Mouse (Mus musculus) ovary, postnatal 14 days (tissue): ENCODE data around the gene Ovca2.

ENCODE experiments used
- DNase-seq: peaks from one replicate; pipeline ENCODE4 v3.0.0; 2022; ENCODE audit warnings: low spot score

The Ovca2 gene

GRCm38 (mm10) chr11:75169405-75170080 lies 9.1 kb downstream of the Ovca2 start, which contains the start of gene Hic1:
Gene Hic1, minus strand, starts transcription at chr11:75169519.
- DNase-seq: no peak

GRCm38 (mm10) chr11:75168590-75169361 lies 9.9 kb downstream of the Ovca2 start:
- DNase-seq: peak; percentile 85

- no peak for DNase-seq
Measured at GRCm38 (mm10) chr11:75167643-75168589, 10.7 kb downstream of the Ovca2 start.

- DNase-seq: no peak
Measured at GRCm38 (mm10) chr11:75166861-75167642, 11.6 kb downstream of the Ovca2 start.

GRCm38 (mm10) chr11:75166193-75166842 lies 12.3 kb downstream of the Ovca2 start:
- DNase-seq: no peak

- no peak for DNase-seq
Measured at GRCm38 (mm10) chr11:75165441-75166192, 13.0 kb downstream of the Ovca2 start.

- no peak for DNase-seq
Measured at GRCm38 (mm10) chr11:75164750-75165149, 13.9 kb downstream of the Ovca2 start.

- no peak for DNase-seq
Measured at GRCm38 (mm10) chr11:75164051-75164450, 14.6 kb downstream of the Ovca2 start.

- DNase-seq: no peak
Measured at GRCm38 (mm10) chr11:75163379-75163778, 15.3 kb downstream of the Ovca2 start.

- DNase-seq: no peak
Measured at GRCm38 (mm10) chr11:75162591-75163080, 16.0 kb downstream of the Ovca2 start.

- no peak for DNase-seq
Measured at GRCm38 (mm10) chr11:75161417-75162008, 17.1 kb downstream of the Ovca2 start.

GRCm38 (mm10) chr11:75160954-75161353 lies 17.7 kb downstream of the Ovca2 start:
- DNase-seq: no peak

GRCm38 (mm10) chr11:75159564-75159963 lies 19.1 kb downstream of the Ovca2 start:
- no peak for DNase-seq

- DNase-seq: no peak
Measured at GRCm38 (mm10) chr11:75158432-75158831, 20.2 kb downstream of the Ovca2 start.

- DNase-seq: no peak
Measured at GRCm38 (mm10) chr11:75157901-75158300, 20.7 kb downstream of the Ovca2 start.

- DNase-seq: no peak
Measured at GRCm38 (mm10) chr11:75157037-75157436, 21.6 kb downstream of the Ovca2 start.

- DNase-seq: no peak
Measured at GRCm38 (mm10) chr11:75156416-75156815, 22.2 kb downstream of the Ovca2 start.

GRCm38 (mm10) chr11:75155985-75156384 lies 22.6 kb downstream of the Ovca2 start:
- DNase-seq: no peak

GRCm38 (mm10) chr11:75154053-75154585 lies 24.5 kb downstream of the Ovca2 start:
- DNase-seq: no peak
